Mouse (Mus musculus) cerebral cortex, adult 2 months (tissue): ENCODE data around the gene Kif11.

Source experiments
- WGBS: fragments of 180-500 bp; shearing (Covaris S2); methylation state at CpG from one replicate; pipeline ENCODE4 v1.1.7; 2018; 5-methylcytosine and 5-hydroxymethylcytosine counted together

Kif11 gene

DNA sequence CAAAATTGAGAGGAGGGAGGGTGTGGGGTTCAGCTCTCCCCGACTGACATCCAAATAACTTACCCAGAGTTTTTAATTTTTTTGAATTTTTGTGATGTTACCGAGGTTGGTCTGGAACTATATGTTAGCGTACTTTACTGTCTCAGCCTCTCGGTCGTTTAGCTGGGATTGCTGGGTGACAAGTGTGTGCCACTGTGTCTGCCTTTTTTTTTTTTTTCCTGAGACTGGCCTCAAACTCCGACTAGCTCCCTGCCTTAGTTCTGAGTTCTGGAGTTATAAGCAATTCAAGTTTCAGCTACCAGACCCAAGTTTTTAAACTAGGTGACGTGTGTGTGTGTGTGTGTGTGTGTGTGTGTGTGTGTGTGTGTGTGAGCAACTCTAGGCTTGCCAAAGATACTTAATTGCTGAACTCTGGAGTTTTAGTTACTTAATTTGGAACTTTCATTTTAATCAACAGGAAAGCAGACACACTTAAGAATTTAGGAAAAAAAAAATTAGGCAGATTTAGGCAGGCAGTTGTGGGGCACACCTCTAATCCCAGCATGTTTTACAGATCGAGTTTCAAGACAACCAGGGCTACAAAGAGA lies 1.3 kb downstream of the Kif11 start:
- 15% methylated on average over 8 of the region's 8 CpGs for whole genome bisulfite sequencing

DNA sequence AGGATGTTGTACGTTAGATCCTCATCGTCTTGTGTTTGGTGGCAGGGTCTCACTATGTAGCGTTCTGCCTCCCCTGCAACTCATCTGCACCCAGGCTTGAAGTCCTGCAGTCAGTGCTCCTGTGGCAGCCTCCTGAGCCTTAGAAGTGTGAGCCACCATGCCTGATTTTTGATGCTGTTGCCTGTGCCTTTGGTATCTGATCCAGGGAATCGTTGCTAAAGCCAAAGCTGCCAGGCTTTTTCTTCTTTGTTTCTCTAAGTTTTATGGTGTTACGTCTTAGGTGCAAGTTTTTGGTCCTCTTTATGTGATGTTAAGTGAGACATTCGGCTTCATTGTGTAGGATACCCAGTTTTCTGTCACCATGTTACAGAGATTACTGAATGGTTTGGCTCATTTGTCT lies 2.6 kb downstream of the Kif11 start:
- WGBS = 51% methylated on average over 6 of the region's 6 CpGs

DNA sequence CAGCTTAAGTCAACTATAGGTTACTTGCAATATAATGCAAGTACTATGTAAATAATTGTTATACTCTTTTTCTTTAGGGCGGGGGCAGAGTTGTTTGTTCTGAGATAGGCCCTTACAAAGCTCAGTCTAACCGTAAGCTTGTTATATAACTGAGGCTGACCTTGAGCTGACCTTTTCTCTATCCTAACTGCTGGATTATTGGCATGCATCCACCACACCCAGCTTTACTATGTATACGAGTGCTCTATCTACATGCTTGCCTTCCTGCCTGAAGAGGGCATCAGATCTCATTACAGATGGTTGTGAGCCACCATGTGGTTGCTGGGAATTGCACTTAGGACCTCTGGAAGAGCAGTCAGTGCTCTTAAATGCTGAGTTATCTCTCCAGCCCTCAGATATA lies 9.9 kb downstream of the Kif11 start:
- 81% methylated on average over 3 of the region's 3 CpGs for WGBS

DNA sequence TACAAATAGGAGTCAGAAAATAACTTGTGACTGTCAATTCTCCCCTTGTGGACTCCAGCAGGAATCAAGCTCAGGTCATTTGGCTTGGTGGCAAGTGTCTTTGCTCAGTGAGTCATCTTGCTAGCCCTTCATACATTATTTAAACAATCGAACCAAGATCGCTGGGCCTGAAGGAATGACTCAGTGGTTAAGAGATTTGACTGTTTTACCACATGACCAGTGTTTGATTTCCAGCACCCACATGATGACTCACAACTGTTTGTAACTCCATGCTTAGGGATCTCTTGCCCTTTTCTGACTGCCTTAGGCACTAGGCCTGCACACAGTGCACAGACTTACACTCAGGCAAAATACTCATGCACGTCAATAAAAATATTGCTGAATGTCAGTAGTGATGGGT lies 15.7 kb downstream of the Kif11 start:
- 92% methylated on average over 3 of the region's 3 CpGs for WGBS

DNA sequence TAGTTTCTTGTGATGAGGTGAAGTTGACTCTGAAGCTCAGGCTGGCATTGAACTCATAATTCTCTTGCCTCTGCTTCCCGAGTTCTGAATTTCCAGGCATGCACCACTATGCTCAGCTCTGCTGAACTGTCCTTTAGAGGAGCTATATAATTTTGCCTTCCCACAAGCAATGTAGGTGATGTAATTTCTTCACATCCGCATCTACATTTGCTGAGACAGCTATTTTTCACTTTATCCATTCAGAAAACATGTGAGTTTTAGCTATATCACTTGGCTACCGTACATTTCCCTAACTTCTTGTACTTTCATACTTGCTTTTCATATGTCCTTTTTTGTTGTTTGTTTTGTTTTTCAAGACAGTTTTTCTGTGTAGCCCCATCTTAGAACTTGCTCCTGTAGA lies 20.1 kb downstream of the Kif11 start:
- WGBS = 98% methylated on average over 3 of the region's 3 CpGs

DNA sequence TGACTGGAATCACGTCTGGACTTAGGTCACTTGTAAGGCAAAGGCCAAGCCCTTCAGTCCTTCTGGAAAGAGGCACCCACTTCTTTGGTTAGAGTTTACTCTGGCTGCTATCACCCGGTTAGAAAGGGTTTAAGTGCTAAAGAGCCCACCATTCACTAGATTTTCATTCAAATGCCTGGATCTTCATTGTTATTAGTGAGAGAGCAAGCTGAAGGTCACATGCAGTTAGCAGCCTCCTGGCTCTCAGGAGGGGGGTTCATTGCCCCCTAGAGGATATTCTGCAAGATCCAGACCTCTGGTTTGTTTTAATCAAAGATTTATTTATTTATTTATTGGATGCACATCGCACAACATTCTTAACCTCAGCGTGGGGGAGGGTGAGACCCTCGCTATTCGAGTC lies 24.7 kb downstream of the Kif11 start:
- WGBS = 89% methylated on average over 6 of the region's 6 CpGs

DNA sequence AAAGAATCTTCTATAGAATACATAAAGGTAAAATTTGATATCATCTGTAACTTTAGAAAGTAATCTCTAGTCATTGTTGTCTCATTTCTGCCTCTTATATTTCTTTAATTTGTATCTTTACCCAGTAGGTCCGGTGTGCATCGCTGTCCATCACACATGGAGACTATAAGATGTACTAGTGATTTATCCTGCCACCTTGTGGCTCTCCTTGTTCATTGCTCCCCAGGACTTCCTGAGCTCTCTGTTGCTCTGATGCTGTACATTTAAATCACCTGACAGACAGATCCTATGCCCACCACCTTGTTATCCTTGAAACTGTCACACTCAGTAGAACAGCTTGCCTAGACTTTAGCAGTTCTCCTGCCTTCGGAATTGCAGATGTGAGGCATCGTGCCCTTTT lies 42.1 kb downstream of the Kif11 start:
- WGBS = 60% methylated on average over 4 of the region's 4 CpGs

DNA sequence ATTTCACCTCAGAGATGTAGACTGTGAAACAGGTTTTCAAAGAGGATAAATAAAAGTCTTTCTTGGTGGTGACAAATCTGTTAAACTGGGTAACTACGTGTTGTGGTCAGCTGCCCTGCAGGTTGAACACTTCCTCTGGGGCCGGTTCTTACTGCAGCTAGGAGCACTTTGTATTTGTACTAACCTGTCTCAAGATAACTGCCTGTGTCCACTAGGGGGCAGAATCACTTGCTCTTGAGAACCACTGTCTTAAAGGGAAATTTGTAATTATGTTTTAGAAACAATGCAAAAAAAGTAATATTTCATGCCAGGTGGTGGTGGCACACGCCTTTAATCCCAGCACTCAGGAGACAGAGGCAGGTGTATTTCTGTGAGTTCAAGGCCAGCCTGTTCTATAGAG lies 43.4 kb downstream of the Kif11 start:
- 50% methylated on average over 3 of the region's 3 CpGs for WGBS

GRCm38 (mm10) chr19:37428589-37428988 lies 52.4 kb downstream of the Kif11 start:
- 81% methylated on average over 5 of the region's 5 CpGs for WGBS

DNA sequence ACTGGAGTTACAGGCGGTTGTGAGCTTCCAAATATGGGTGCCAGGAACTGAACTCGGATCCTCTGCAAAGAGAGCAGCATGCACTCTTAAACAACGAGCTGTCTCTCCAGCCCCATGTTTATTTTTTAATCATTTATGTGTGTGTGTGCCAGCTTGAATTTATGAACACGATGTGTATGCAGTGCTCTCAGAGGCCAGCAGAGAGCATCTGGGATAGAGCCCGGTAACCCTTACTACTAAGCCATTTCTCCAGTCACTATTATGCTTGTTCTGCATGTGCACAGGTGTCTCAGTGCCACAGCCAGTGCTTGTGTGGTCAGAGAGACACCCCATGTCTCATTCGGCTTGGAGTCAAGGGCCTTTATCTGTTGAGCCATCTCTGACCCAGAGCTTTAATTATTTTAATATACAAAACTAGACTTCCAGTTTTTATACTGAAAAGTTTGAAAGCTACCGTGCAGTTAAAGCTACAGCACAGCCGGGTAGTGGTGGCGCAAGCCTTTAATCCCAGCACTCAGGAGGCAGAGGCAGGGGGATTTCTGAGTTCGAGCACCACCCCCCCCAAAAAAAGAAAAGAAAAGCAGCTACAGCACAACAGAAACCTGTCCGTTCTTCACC lies 55.0 kb downstream of the Kif11 start:
- 91% methylated on average over 11 of the region's 11 CpGs for WGBS

DNA sequence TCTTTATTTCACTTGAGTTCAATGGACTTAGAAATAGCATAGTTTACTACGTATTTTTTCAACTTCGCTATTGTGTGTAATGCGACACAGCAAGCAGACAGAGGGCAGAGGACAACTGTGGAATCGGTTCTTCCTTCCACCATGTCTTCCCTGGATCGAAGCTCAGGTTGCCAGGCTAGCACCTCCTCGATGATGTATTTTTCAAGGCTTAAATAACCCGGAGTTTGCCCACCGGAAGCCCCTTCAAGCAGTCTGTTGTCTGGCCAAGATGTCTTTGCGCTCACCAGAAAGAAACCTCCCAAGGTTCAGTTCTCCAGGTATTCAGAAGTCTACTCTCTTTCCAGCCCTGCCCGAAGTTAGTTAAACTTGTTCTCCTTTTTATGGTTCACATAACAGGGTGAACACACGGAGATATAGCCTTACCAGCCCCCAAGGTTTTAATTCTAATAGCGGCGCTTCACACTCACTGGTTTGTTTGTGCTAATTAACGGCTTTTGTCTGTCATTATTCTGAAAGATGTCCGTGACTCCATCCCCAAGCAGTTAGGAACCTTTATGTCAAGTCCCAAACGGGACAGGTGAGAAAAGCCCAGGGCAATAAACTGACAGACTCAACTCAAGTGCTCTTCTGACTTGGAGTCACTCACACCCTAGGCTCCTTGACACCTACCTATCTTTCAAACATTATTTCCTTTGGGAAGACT lies 56.8 kb downstream of the Kif11 start:
- WGBS = 28% methylated on average over 16 of the region's 16 CpGs

- WGBS = 2% methylated on average over 14 of the region's 14 CpGs
Observed at GRCm38 (mm10) chr19:37433895-37434262, 57.7 kb downstream of the Kif11 start.

DNA sequence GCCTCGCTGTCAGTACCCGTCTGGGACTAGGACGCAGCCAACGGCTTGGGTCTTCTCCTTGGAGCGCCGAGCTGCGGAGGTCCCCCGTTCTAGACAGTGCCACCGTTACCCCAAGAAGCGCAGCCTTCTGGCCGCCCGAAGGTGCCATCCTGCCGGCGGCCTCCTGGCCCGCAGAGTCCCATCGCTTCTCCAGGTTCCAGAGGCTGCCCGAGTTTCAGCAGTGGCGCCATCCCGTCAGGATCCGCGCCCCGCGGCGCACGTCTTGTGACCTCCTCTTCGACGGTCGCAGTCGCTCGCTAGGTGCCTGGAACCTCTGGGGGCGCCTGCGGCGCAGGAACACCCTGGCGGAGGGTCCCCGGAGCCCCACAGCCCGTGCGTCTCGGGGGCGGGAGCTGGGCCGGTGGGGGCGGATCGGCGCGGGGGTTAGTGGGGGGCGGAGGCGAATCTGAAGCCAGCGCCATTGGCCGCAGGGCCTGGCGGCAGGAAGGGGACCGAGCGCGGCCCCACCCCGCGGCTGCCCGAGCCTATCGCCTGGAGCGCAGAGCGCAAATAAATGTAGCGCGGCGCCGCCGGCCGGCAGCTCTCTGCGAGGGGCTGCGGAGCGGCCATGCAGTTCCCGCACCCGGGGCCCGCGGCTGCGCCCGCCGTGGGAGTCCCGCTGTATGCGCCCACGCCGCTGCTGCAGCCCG lies 58.2 kb downstream of the Kif11 start, which contains the start of gene Hhex:
Gene Hhex (plus strand): TSS at position 548 of the 689 bp plus-strand sequence.
- 2% methylated on average over 74 of the region's 79 CpGs for WGBS

GRCm38 (mm10) chr19:37435041-37435852 lies 59.0 kb downstream of the Kif11 start:
- 1% methylated on average over 77 of the region's 77 CpGs for WGBS

- WGBS = 12% methylated on average over 10 of the region's 10 CpGs
Observed at GRCm38 (mm10) chr19:37435853-37436174, 59.6 kb downstream of the Kif11 start.

DNA sequence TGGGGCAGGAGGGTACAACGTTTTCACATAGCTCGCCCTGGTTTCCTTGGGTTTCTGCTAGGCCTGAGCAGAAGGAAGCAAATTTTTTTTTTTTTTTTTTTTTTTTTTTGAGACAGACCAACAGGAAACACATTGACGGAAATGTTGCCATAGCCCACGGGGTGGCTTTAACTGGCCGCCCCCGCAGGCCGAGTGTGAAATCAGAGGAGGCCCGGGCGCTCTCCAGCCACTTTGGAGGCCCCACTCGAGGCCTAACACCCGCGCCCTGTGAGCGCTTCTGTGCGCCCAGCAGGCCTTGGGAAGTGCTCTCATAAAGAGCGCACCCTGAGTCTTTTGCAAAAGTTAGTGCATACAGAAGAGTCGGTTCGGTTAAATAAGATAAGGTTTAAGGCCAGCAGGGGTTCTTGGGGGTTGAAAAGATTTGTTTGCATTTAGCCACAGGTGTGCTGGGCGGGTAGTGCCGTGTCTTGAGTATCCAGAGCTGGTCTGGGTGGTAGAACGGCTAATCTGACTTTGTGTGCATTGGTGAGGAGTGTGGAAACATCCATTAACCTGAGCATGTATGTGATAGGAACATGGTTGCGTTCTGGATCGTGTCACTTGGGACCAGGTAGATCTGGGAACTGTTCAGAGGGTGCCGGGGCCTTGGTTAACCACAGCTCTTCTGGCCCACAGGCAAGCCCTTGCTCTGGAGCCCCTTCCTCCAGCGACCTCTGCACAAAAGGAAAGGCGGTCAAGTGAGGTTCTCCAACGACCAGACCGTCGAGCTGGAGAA lies 60.5 kb downstream of the Kif11 start:
- 24% methylated on average over 28 of the region's 28 CpGs for WGBS

- WGBS = 15% methylated on average over 14 of the region's 14 CpGs
Observed at GRCm38 (mm10) chr19:37437289-37437606, 61.0 kb downstream of the Kif11 start.

GRCm38 (mm10) chr19:37440181-37440580 lies 64.0 kb downstream of the Kif11 start:
- 85% methylated on average over 4 of the region's 4 CpGs for WGBS

GRCm38 (mm10) chr19:37440708-37441475 lies 64.7 kb downstream of the Kif11 start:
- WGBS = 74% methylated on average over 15 of the region's 16 CpGs

GRCm38 (mm10) chr19:37442524-37443286 lies 66.5 kb downstream of the Kif11 start:
- WGBS = 83% methylated on average over 10 of the region's 10 CpGs
